Mouse (Mus musculus) neural tube, embryonic 14.5 days (tissue): ENCODE results near the gene Hdhd5. TPM values are rescaled to one million over a fixed set of nuclear protein-coding genes. Genes with fewer than 3 reads are reported as not detected.

Source experiments
- ATAC-seq: fragments of 200-750 bp; cut with Nextera tagmentation; 2 replicates; pipeline ENCODE4 v1.8.0; 2017; ENCODE audit warnings: low read depth, mild to moderate bottlenecking, moderate TSS enrichment, moderate library complexity
- H3K27ac ChIP-seq: fragments of 300-500 bp; sonication (generic); 2 replicates; pipeline ENCODE4 v1.5.1; 2014; ENCODE audit warnings: low read depth, mild to moderate bottlenecking, control low read depth, low read length, moderate library complexity, mixed read lengths
- H3K27me3 ChIP-seq: fragments of 300-500 bp; sonication (generic); 2 replicates; pipeline ENCODE4 v1.6.1; 2014; ENCODE audit warnings: low read length; ENCODE audit not compliant: control insufficient read depth, insufficient read depth
- H3K36me3 ChIP-seq: fragments of 300-500 bp; sonication (generic); 2 replicates; pipeline ENCODE4 v1.6.1; 2014; ENCODE audit warnings: low read length, mixed read lengths; ENCODE audit not compliant: control insufficient read depth, insufficient read depth
- H3K4me1 ChIP-seq: fragments of 300-500 bp; sonication (generic); 2 replicates; pipeline ENCODE4 v1.6.1; 2014; ENCODE audit warnings: low read length; ENCODE audit not compliant: control insufficient read depth, insufficient read depth
- H3K4me2 ChIP-seq: fragments of 300-500 bp; sonication (generic); 2 replicates; pipeline ENCODE4 v1.6.1; 2014; ENCODE audit warnings: mild to moderate bottlenecking, low read depth, low read length, control low read depth
- H3K4me3 ChIP-seq: fragments of 300-500 bp; sonication (generic); 2 replicates; pipeline ENCODE4 v1.5.1; 2014; ENCODE audit warnings: low read depth, low read length, control low read depth, mixed read lengths
- H3K9ac ChIP-seq: fragments of 300-500 bp; sonication (generic); replicated peaks from 2 replicates; pipeline ENCODE4 v1.6.1; 2014; ENCODE audit warnings: low read depth, mild to moderate bottlenecking, control low read depth, low read length, mixed read lengths
- H3K9me3 ChIP-seq: fragments of 300-500 bp; sonication (generic); 2 replicates; pipeline ENCODE4 v1.6.1; 2016; ENCODE audit warnings: low read length; ENCODE audit not compliant: control insufficient read depth
- WGBS: fragments of 180-500 bp; shearing (Covaris S2); extraction: QIAGEN DNeasy Blood & Tissue Kit; methylation state at CpG from one replicate; pipeline ENCODE4 v1.1.7; 2014; 5-methylcytosine and 5-hydroxymethylcytosine counted together
- polyA plus RNA-seq: library from polyadenylated mRNA; unstranded; fragments of >200 nt; fragmentation: Nextera tagmentation; extraction: Ambion mirVana; gene quantifications from 2 replicates; pipeline ENCODE4 v1.2.1, GENCODE M21; 2014

Hdhd5 gene
- polyA plus RNA-seq, 1 experiment from 2014 or later = 11.8 TPM

GRCm38 (mm10) chr6:120566911-120567909, 36.1 kb upstream of the Hdhd5 start:
- no peaks in the 10 kb centered on the region for H3K9me3 ChIP-seq
- WGBS = 62% methylated on average over 18 of the region's 18 CpGs
- no peak overlapping the region for H3K4me2 ChIP-seq
- H3K4me1 ChIP-seq = no peaks in the 10 kb centered on the region
- no peak overlapping the region for H3K9ac ChIP-seq
- H3K4me3 ChIP-seq = no peak overlapping the region
- H3K27ac ChIP-seq = 0 out of 2 replicates have a peak overlapping the region, but pooled peaks have one; percentile 10
- ATAC-seq = no peak
- H3K36me3 ChIP-seq = no peaks in the 10 kb centered on the region
- H3K27me3 ChIP-seq = no peaks in the 10 kb centered on the region

- no peak overlapping the region for H3K4me3 ChIP-seq
Observed at GRCm38 (mm10) chr6:120556641-120557040, 25.5 kb upstream of the Hdhd5 start.

GRCm38 (mm10) chr6:120555983-120556567, 25.0 kb upstream of the Hdhd5 start:
- no peak overlapping the region for H3K4me3 ChIP-seq
- H3K27ac ChIP-seq = no peak overlapping the region
- no peak overlapping the region for H3K9ac ChIP-seq
- WGBS = 88% methylated on average over 6 of the region's 6 CpGs
- no peaks in the 10 kb centered on the region for H3K4me1 ChIP-seq
- ATAC-seq = no peak
- H3K36me3 ChIP-seq = no peaks in the 10 kb centered on the region
- H3K4me2 ChIP-seq = no peak overlapping the region
- no peaks in the 10 kb centered on the region for H3K9me3 ChIP-seq
- H3K27me3 ChIP-seq = no peaks in the 10 kb centered on the region

More at GRCm38 (mm10) chr6:120556641-120557040, 25.5 kb upstream of the Hdhd5 start:
- H3K4me2 ChIP-seq = no peak overlapping the region
- no peaks in the 10 kb centered on the region for H3K9me3 ChIP-seq
- no peak for ATAC-seq
- H3K36me3 ChIP-seq = no peaks in the 10 kb centered on the region
- WGBS = 91% methylated on average over 8 of the region's 8 CpGs
- H3K4me1 ChIP-seq = no peaks in the 10 kb centered on the region
- no peaks in the 10 kb centered on the region for H3K27me3 ChIP-seq
- H3K27ac ChIP-seq = no peak overlapping the region
- H3K9ac ChIP-seq = no peak overlapping the region

GRCm38 (mm10) chr6:120555152-120555551, 24.0 kb upstream of the Hdhd5 start:
- WGBS = 63% methylated on average over 1 of the region's 1 CpGs
- Histone ChIP-seq H3K4me3 (no peak overlapping the region), H3K4me2 (no peak overlapping the region), H3K9me3 (no peaks in the 10 kb centered on the region), H3K27me3 (no peaks in the 10 kb centered on the region), H3K9ac (no peak overlapping the region), H3K4me1 (no peaks in the 10 kb centered on the region), H3K36me3 (no peaks in the 10 kb centered on the region), H3K27ac (no peak overlapping the region)
- no peak for ATAC-seq

GRCm38 (mm10) chr6:120550173-120550572, 19.1 kb upstream of the Hdhd5 start:
- Histone ChIP-seq H3K4me2 (no peak overlapping the region), H3K4me1 (no peaks in the 10 kb centered on the region), H3K27me3 (no peaks in the 10 kb centered on the region), H3K36me3 (no peaks in the 10 kb centered on the region), H3K9ac (no peak overlapping the region), H3K27ac (no peak overlapping the region), H3K4me3 (no peak overlapping the region), H3K9me3 (no peaks in the 10 kb centered on the region)
- no peak; the same call in 1 of the 2 replicates for ATAC-seq
- 6% methylated on average over 2 of the region's 2 CpGs for WGBS

DNA sequence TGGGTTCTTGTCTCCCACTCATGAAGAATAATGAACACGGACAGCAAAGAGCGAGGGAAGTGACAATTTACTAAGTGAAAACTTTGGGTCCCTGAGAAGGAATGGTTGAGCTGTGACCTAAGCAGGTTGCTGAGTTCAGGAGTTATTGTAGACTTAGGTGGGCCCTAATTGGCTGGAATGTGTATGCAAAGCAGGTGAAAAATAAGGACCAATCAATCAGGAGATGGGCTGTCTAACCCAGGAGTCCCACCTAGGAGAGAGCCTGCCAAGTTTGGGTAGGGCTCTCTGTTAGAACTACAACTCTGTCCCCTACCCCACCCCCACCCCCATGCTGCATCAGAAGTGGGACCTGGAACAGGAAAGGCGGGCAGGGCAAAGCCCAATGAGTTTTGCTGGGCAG, 17.5 kb upstream of the Hdhd5 start:
- Histone ChIP-seq H3K9me3 (no peaks in the 10 kb centered on the region), H3K9ac (no peak overlapping the region), H3K27me3 (no peaks in the 10 kb centered on the region), H3K4me3 (no peak overlapping the region), H3K4me2 (no peak overlapping the region), H3K27ac (no peak overlapping the region), H3K36me3 (no peaks in the 10 kb centered on the region), H3K4me1 (no peaks in the 10 kb centered on the region)
- WGBS = 96% methylated on average over 3 of the region's 3 CpGs
- no peak for ATAC-seq

GRCm38 (mm10) chr6:120546973-120547372, 15.9 kb upstream of the Hdhd5 start:
- Histone ChIP-seq H3K4me1 (no peaks in the 10 kb centered on the region), H3K27ac (no peak overlapping the region), H3K9me3 (no peaks in the 10 kb centered on the region), H3K36me3 (no peaks in the 10 kb centered on the region), H3K9ac (no peak overlapping the region), H3K27me3 (no peaks in the 10 kb centered on the region), H3K4me3 (no peak overlapping the region), H3K4me2 (no peak overlapping the region)
- WGBS = 86% methylated on average over 4 of the region's 4 CpGs
- no peak for ATAC-seq

DNA sequence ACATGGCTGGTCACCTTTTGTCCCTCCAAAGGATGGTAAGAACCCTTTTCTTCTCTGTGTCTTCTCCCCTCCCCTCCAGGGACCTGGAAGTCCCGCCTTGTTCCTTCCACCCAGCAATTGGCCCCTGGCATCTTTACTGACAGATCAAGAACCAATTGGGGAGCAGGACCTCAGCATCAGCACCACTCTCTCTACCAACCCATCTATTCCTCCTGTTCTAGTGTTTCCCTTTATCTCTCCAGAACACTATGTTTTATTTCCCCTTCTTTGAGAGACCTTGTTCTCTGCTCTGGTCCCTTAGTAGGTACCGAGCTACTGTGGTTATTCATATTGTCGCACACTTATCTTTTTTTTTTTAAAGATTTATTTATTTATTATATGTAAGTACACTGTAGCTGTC, 15.2 kb upstream of the Hdhd5 start:
- no peak overlapping the region for H3K4me3 ChIP-seq
- H3K27me3 ChIP-seq = no peaks in the 10 kb centered on the region
- WGBS = 86% methylated on average over 3 of the region's 3 CpGs
- H3K36me3 ChIP-seq = no peaks in the 10 kb centered on the region
- no peak for ATAC-seq
- H3K27ac ChIP-seq = no peak overlapping the region
- H3K4me2 ChIP-seq = no peak overlapping the region
- H3K4me1 ChIP-seq = no peaks in the 10 kb centered on the region
- no peak overlapping the region for H3K9ac ChIP-seq
- no peaks in the 10 kb centered on the region for H3K9me3 ChIP-seq

GRCm38 (mm10) chr6:120542061-120542460, 10.9 kb upstream of the Hdhd5 start:
- Histone ChIP-seq H3K9me3 (no peaks in the 10 kb centered on the region), H3K36me3 (no peaks in the 10 kb centered on the region), H3K4me1 (0 out of 2 replicates have a peak, but pooled peaks cover 4% of the 10 kb centered on the region), H3K27ac (no peak overlapping the region), H3K27me3 (no peaks in the 10 kb centered on the region), H3K4me3 (no peak overlapping the region), H3K4me2 (no peak overlapping the region), H3K9ac (no peak overlapping the region)
- no peak for ATAC-seq
- 5% methylated on average over 1 of the region's 1 CpGs for WGBS
